Mouse (Mus musculus): ENCODE measurements at regions not wholly inside any gene's neighbourhood (a gene's known extent, or its start where the extent isn't known, plus 50 kb on each side); places are given as distances from the start of the nearest gene placed in this dataset.

- Histone ChIP-seq H3K9me3 (replicated peaks) (no peaks in the 10 kb centered on the region), H3K4me1 (ENCODE audit: insufficient read depth, low read depth, low read length) (no peaks in the 10 kb centered on the region), H3K4me3 (ENCODE audit: low read depth, low read length) (no peak overlapping the region), H3K36me3 (replicated peaks) (no peaks in the 10 kb centered on the region), H3K27me3 (ENCODE audit: insufficient read depth, low read length) (peaks cover 5% of the 10 kb centered on the region; the same call in 1 of the 2 replicates)
- no peak for TF ChIP-seq POLR2AphosphoS5 (IDR thresholded peaks at IDR 0.05; ENCODE audit: insufficient replicate concordance, low read depth, low read length)
- TF ChIP-seq TAL1 (conservative IDR thresholded peaks at IDR 0.05; ENCODE audit: low read depth, low read length) = no peak
- TF ChIP-seq GATA2 (IDR thresholded peaks at IDR 0.05; ENCODE audit: borderline replicate concordance, low read depth, low read length) = no peak
- no peak for TF ChIP-seq GATA1 (IDR thresholded peaks at IDR 0.05; ENCODE audit: borderline replicate concordance, low read length)
- TF ChIP-seq CTCF (IDR thresholded peaks at IDR 0.05; ENCODE audit: low read depth, low read length) = no peak
- ATAC-seq (ENCODE audit: extremely low read depth, insufficient number of reproducible peaks, low FRiP score, poor library complexity, severe bottlenecking) = no peak
- no peak for DNase-seq (ENCODE audit: low spot score)
Observed at GRCm38 (mm10) chr14:62177509-62177908, 114.9 kb upstream of the Rnaseh2b start.

- Histone ChIP-seq H3K9me3 (replicated peaks) (no peaks in the 10 kb centered on the region), H3K4me3 (ENCODE audit: low read depth, low read length) (no peak overlapping the region), H3K36me3 (replicated peaks) (no peaks in the 10 kb centered on the region), H3K4me1 (ENCODE audit: insufficient read depth, low read depth, low read length) (no peaks in the 10 kb centered on the region), H3K27me3 (ENCODE audit: insufficient read depth, low read length) (peaks cover 6% of the 10 kb centered on the region)
- no peak for DNase-seq (ENCODE audit: low spot score)
- no peak for TF ChIP-seq CTCF (IDR thresholded peaks at IDR 0.05; ENCODE audit: low read depth, low read length)
- no peak for TF ChIP-seq GATA1 (IDR thresholded peaks at IDR 0.05; ENCODE audit: borderline replicate concordance, low read length)
- TF ChIP-seq POLR2AphosphoS5 (IDR thresholded peaks at IDR 0.05; ENCODE audit: insufficient replicate concordance, low read depth, low read length) = no peak
- TF ChIP-seq GATA2 (IDR thresholded peaks at IDR 0.05; ENCODE audit: borderline replicate concordance, low read depth, low read length) = no peak
- TF ChIP-seq TAL1 (conservative IDR thresholded peaks at IDR 0.05; ENCODE audit: low read depth, low read length) = no peak
- ATAC-seq (ENCODE audit: extremely low read depth, insufficient number of reproducible peaks, low FRiP score, poor library complexity, severe bottlenecking) = no peak
Observed at GRCm38 (mm10) chr14:62187360-62187759, 105.0 kb upstream of the Rnaseh2b start.

DNA sequence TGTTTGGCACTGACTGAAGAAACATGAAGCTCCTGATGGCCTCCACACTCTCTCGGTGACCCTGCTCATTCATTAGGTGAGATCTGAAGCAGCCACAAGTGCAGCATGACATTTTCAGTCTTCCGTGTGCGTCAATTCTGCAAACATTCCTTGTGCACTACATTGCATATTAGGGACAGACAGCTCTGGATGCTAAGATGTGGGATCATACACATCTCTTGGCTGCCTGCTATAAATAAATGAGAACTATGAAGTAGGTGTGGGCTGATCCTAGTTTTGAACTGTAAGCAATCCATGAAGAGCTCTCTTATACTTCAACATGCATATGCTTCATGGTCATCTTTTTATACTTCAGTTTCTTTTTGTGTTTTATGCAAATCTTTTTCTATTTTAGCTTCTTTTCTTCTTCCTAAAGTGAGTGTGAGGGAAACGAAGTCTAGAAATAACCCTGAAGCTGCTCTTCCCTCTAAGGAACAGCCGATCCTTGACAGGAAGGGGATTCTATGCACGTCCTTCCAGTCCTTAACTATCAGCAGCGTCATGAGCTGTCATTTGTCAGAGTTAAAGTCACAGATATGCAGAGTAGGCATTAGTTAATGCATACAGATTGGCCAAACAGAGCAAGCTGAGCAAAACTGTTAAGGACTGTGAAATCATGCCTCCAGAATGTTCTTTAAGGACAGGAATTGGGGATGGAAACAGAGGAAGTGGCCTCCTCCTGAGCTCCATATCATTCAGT is 104.1 kb upstream of the Rnaseh2b start:
- H3K9me3 ChIP-seq (replicated peaks) = no peaks in the 10 kb centered on the region
- ATAC-seq (ENCODE audit: extremely low read depth, insufficient number of reproducible peaks, low FRiP score, poor library complexity, severe bottlenecking) (no peak), DNase-seq (ENCODE audit: low spot score) (no peak)
- TF ChIP-seq CTCF (IDR thresholded peaks at IDR 0.05; ENCODE audit: low read depth, low read length) (no peak), GATA2 (IDR thresholded peaks at IDR 0.05; ENCODE audit: borderline replicate concordance, low read depth, low read length) (no peak), POLR2AphosphoS5 (IDR thresholded peaks at IDR 0.05; ENCODE audit: insufficient replicate concordance, low read depth, low read length) (no peak), TAL1 (conservative IDR thresholded peaks at IDR 0.05; ENCODE audit: low read depth, low read length) (no peak), GATA1 (IDR thresholded peaks at IDR 0.05; ENCODE audit: borderline replicate concordance, low read length) (no peak)
- peaks cover 6% of the 10 kb centered on the region for H3K27me3 ChIP-seq (ENCODE audit: insufficient read depth, low read length)
- no peaks in the 10 kb centered on the region for H3K36me3 ChIP-seq (replicated peaks)
- no peak overlapping the region for H3K4me3 ChIP-seq (ENCODE audit: low read depth, low read length)
- no peaks in the 10 kb centered on the region for H3K4me1 ChIP-seq (ENCODE audit: insufficient read depth, low read depth, low read length)

DNA sequence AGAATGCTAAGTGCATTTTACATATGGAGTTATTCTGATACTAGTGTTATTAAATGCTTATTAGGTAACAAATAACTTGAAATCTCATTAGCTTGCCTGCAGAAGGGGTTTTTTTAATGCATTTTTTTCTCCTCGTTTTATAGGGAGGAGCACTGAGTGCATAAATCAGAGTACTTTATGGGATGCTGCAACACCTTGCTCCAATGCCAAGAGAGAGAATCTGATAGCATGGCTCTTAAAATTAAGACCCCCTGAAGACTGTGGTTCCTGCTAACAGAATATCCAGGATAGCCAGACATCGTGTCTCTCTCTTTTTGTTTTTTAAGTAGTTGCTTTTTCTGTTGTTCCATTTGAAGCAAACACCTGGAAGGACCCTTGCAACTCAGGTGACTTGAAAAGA is 100.8 kb upstream of the Rnaseh2b start:
- Histone ChIP-seq H3K9me3 (replicated peaks) (no peaks in the 10 kb centered on the region), H3K27me3 (ENCODE audit: insufficient read depth, low read length) (peaks cover 6% of the 10 kb centered on the region), H3K4me3 (ENCODE audit: low read depth, low read length) (no peak overlapping the region), H3K36me3 (replicated peaks) (no peaks in the 10 kb centered on the region), H3K4me1 (ENCODE audit: insufficient read depth, low read depth, low read length) (no peaks in the 10 kb centered on the region)
- DNase-seq (ENCODE audit: low spot score) (no peak), ATAC-seq (ENCODE audit: extremely low read depth, insufficient number of reproducible peaks, low FRiP score, poor library complexity, severe bottlenecking) (no peak)
- TF ChIP-seq GATA2 (IDR thresholded peaks at IDR 0.05; ENCODE audit: borderline replicate concordance, low read depth, low read length) (no peak), POLR2AphosphoS5 (IDR thresholded peaks at IDR 0.05; ENCODE audit: insufficient replicate concordance, low read depth, low read length) (no peak), CTCF (IDR thresholded peaks at IDR 0.05; ENCODE audit: low read depth, low read length) (no peak), GATA1 (IDR thresholded peaks at IDR 0.05; ENCODE audit: borderline replicate concordance, low read length) (no peak), TAL1 (conservative IDR thresholded peaks at IDR 0.05; ENCODE audit: low read depth, low read length) (no peak)

GRCm38 (mm10) chr14:62192814-62193213 is 99.6 kb upstream of the Rnaseh2b start:
- Histone ChIP-seq H3K4me1 (ENCODE audit: insufficient read depth, low read depth, low read length) (no peaks in the 10 kb centered on the region), H3K4me3 (ENCODE audit: low read depth, low read length) (no peak overlapping the region), H3K27me3 (ENCODE audit: insufficient read depth, low read length) (peaks cover 10% of the 10 kb centered on the region), H3K36me3 (replicated peaks) (no peaks in the 10 kb centered on the region), H3K9me3 (replicated peaks) (no peaks in the 10 kb centered on the region)
- DNase-seq (ENCODE audit: low spot score) (no peak), ATAC-seq (ENCODE audit: extremely low read depth, insufficient number of reproducible peaks, low FRiP score, poor library complexity, severe bottlenecking) (no peak)
- TF ChIP-seq GATA1 (IDR thresholded peaks at IDR 0.05; ENCODE audit: borderline replicate concordance, low read length) = no peak
- TF ChIP-seq POLR2AphosphoS5 (IDR thresholded peaks at IDR 0.05; ENCODE audit: insufficient replicate concordance, low read depth, low read length) = no peak
- no peak for TF ChIP-seq GATA2 (IDR thresholded peaks at IDR 0.05; ENCODE audit: borderline replicate concordance, low read depth, low read length)
- TF ChIP-seq CTCF (IDR thresholded peaks at IDR 0.05; ENCODE audit: low read depth, low read length) = no peak
- TF ChIP-seq TAL1 (conservative IDR thresholded peaks at IDR 0.05; ENCODE audit: low read depth, low read length) = no peak

- H3K4me1 ChIP-seq (ENCODE audit: insufficient read depth, low read depth, low read length) = no peaks in the 10 kb centered on the region
- TF ChIP-seq CTCF (IDR thresholded peaks at IDR 0.05; ENCODE audit: low read depth, low read length) = no peak
- TF ChIP-seq GATA1 (IDR thresholded peaks at IDR 0.05; ENCODE audit: borderline replicate concordance, low read length) = no peak
- TF ChIP-seq POLR2AphosphoS5 (IDR thresholded peaks at IDR 0.05; ENCODE audit: insufficient replicate concordance, low read depth, low read length) = no peak
- no peak for TF ChIP-seq TAL1 (conservative IDR thresholded peaks at IDR 0.05; ENCODE audit: low read depth, low read length)
- TF ChIP-seq GATA2 (IDR thresholded peaks at IDR 0.05; ENCODE audit: borderline replicate concordance, low read depth, low read length) = no peak
- no peaks in the 10 kb centered on the region for H3K9me3 ChIP-seq (replicated peaks)
- H3K4me3 ChIP-seq (ENCODE audit: low read depth, low read length) = no peak overlapping the region
- DNase-seq (ENCODE audit: low spot score) = no peak
- no peaks in the 10 kb centered on the region for H3K36me3 ChIP-seq (replicated peaks)
- peaks cover 10% of the 10 kb centered on the region for H3K27me3 ChIP-seq (ENCODE audit: insufficient read depth, low read length)
- ATAC-seq (ENCODE audit: extremely low read depth, insufficient number of reproducible peaks, low FRiP score, poor library complexity, severe bottlenecking) = no peak
Observed at GRCm38 (mm10) chr14:62193371-62193770, 99.0 kb upstream of the Rnaseh2b start.

Measured in G1E (cell line).